Mouse (Mus musculus) midbrain, embryonic 16.5 days (tissue): ENCODE measurements at regions not wholly inside any gene's neighbourhood (a gene's known extent, or its start where the extent isn't known, plus 50 kb on each side); places are given as distances from the start of the nearest gene placed in this dataset.

ENCODE experiments used
- ATAC-seq: fragments of 200-750 bp; cut with Nextera tagmentation; 2 replicates; pipeline ENCODE4 v1.8.0; 2017; ENCODE audit warnings: moderate TSS enrichment
- H3K27ac ChIP-seq: fragments of 300-500 bp; sonication (generic); 2 replicates; pipeline ENCODE4 v1.5.1; 2014; ENCODE audit warnings: mild to moderate bottlenecking, low read length, mixed read lengths
- H3K27me3 ChIP-seq: fragments of 300-500 bp; sonication (generic); 2 replicates; pipeline ENCODE4 v1.6.1; 2014; ENCODE audit warnings: low read depth, low read length, mixed read lengths; ENCODE audit not compliant: control insufficient read depth, insufficient read depth
- H3K36me3 ChIP-seq: fragments of 300-500 bp; sonication (generic); 2 replicates; pipeline ENCODE4 v1.6.1; 2014; ENCODE audit warnings: mild to moderate bottlenecking, low read length, moderate library complexity, mixed read lengths; ENCODE audit not compliant: control insufficient read depth, insufficient read depth
- H3K4me1 ChIP-seq: fragments of 300-500 bp; sonication (generic); 2 replicates; pipeline ENCODE4 v1.6.1; 2014; ENCODE audit warnings: mild to moderate bottlenecking, low read length, mixed read lengths; ENCODE audit not compliant: control insufficient read depth, insufficient read depth
- H3K4me2 ChIP-seq: fragments of 300-500 bp; sonication (generic); 2 replicates; pipeline ENCODE4 v1.6.1; 2014; ENCODE audit warnings: mild to moderate bottlenecking, low read length, mixed read lengths
- H3K4me3 ChIP-seq: fragments of 300-500 bp; sonication (generic); 2 replicates; pipeline ENCODE4 v1.5.1; 2014; ENCODE audit warnings: low read depth, mild to moderate bottlenecking, low read length, moderate library complexity, mixed read lengths
- H3K9ac ChIP-seq: fragments of 300-500 bp; sonication (generic); 2 replicates; pipeline ENCODE4 v1.6.1; 2014; ENCODE audit warnings: low read depth, low read length, mixed read lengths
- H3K9me3 ChIP-seq: fragments of 300-500 bp; sonication (generic); replicated peaks from 2 replicates; pipeline ENCODE4 v1.6.1; 2014; ENCODE audit warnings: mild to moderate bottlenecking, low read length, mixed read lengths; ENCODE audit not compliant: control insufficient read depth, poor library complexity, severe bottlenecking
- WGBS: fragments of 180-500 bp; shearing (Covaris S2); extraction: QIAGEN DNeasy Blood & Tissue Kit; methylation state at CpG from one replicate; pipeline ENCODE4 v1.1.7; 2014; 5-methylcytosine and 5-hydroxymethylcytosine counted together

GRCm38 (mm10) chr8:97131285-97132017 is 1243.1 kb upstream of the Got2 start:
- 27% methylated on average over 1 of the region's 1 CpGs for WGBS
- Histone ChIP-seq H3K9ac (no peak overlapping the region), H3K9me3 (no peaks in the 10 kb centered on the region), H3K4me3 (no peak overlapping the region), H3K4me2 (no peak overlapping the region), H3K27me3 (no peaks in the 10 kb centered on the region), H3K27ac (no peak overlapping the region), H3K36me3 (no peaks in the 10 kb centered on the region), H3K4me1 (no peaks in the 10 kb centered on the region)
- ATAC-seq: peak; percentile 84; the same call in 1 of the 2 replicates

DNA sequence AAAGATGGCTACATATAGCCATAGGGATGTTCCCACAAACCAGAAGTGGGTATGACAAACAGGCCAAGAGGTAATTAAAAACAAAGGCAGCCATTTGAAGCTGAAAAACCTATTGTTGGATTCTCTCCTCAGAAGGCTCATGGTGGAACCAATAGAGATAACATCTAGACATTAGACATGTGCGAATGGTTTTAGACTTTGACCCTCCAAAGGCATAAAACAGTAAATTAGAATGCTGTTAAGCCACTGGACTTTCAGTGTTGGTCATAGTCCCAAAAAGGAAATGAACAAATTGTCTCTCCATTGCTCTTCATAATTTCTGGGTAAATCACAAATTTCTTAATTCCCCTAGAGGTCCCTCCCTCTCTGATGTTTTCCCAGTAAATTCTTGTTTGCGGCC is 1242.5 kb upstream of the Got2 start:
- H3K27ac ChIP-seq: no peak overlapping the region
- no peaks in the 10 kb centered on the region for H3K9me3 ChIP-seq
- H3K36me3 ChIP-seq: no peaks in the 10 kb centered on the region
- no peaks in the 10 kb centered on the region for H3K27me3 ChIP-seq
- no peak overlapping the region for H3K4me3 ChIP-seq
- no peak overlapping the region for H3K9ac ChIP-seq
- ATAC-seq: no peak
- no peak overlapping the region for H3K4me2 ChIP-seq
- H3K4me1 ChIP-seq: no peaks in the 10 kb centered on the region
- WGBS: 57% methylated on average over 2 of the region's 2 CpGs

DNA sequence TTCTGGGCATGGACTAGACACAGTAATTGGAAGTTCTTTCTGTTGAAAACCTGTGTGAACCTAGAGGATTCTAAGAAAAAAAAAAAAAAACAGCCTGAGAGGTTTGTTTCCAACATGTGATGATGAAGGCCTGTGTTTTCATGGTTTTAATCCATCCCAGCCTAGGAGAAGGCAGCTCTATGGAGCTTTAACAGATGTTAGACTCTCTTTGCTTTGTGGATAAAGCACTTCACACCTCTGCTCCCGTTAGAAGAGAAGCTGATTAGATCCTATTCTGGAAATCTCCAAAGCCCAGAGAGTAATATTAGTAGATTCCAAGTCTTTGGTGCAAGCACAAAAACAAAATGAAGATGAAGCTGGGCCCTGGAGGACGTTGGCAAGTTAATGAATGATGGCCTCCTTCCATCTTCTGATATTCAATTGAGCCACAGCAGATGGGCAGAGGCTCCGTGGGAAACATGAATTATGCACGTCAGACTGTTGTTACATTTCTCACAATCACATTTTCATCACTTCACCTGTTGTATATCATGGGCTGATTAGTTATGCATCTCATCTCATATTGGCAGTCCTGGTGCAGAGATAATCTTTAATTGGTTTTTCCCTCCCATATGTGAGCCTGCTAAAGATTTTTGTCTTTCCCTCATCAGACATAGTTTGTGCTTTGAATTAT is 1220.5 kb upstream of the Got2 start:
- no peak overlapping the region for H3K4me2 ChIP-seq
- no peaks in the 10 kb centered on the region for H3K4me1 ChIP-seq
- H3K27ac ChIP-seq: no peak overlapping the region
- H3K9me3 ChIP-seq: no peaks in the 10 kb centered on the region
- H3K4me3 ChIP-seq: no peak overlapping the region
- 47% methylated on average over 4 of the region's 4 CpGs for WGBS
- no peaks in the 10 kb centered on the region for H3K36me3 ChIP-seq
- H3K9ac ChIP-seq: no peak overlapping the region
- H3K27me3 ChIP-seq: no peaks in the 10 kb centered on the region
- no peak for ATAC-seq
